Mouse (Mus musculus): ENCODE measurements around the gene Ckap5.
"Not testable (repeated sequence)": the region's sequence is repeated elsewhere in the genome, so short reads cannot be mapped to it uniquely, and the experiment has no call there.

DNA sequence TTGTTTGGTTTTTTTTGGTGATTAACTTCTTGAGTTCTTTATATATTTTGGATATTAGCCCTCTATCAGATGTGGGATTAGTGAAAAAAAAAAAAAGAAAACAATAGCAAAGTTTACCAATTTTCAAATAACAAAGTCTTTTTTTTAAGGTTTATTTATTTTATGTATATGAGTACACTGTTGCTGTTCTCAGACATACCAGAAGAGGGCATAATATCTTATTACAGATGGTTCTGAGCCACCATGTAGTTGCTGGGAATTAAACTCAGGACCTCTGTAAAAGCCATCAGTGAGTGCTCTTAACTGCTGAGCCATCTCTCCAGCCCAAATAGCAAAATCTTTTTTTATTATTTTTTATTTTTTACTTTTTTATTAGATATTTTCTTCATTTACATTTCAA is 82.8 kb downstream of the Ckap5 start:
- TF ChIP-seq CTCF (conservative IDR thresholded peaks at IDR 0.05; ENCODE audit: low read length): peak; percentile 34
- not testable (repeated sequence) for TF ChIP-seq NANOG, POU5F1 (IDR thresholded peaks at IDR 0.05; ENCODE audit: borderline replicate concordance, low read length)

Measured in E14TG2a.4 (cell line).